Mouse (Mus musculus) CH12.LX (cell line): ENCODE measurements around the gene Vmn1r188. TPM values are rescaled to one million over a fixed set of nuclear protein-coding genes. Genes with fewer than 3 reads are reported as not detected.

Experiments
- DNase-seq: peaks from one replicate; pipeline ENCODE4 v3.0.0-alpha.2; 2013; ENCODE audit errors: extremely low read depth
- H3K27ac ChIP-seq: 2 replicates; pipeline ENCODE4 v1.5.1; 2012; ENCODE audit warnings: low read depth, mild to moderate bottlenecking, control low read depth, moderate library complexity; ENCODE audit not compliant: insufficient read depth
- H3K27me3 ChIP-seq: replicated peaks from 2 replicates; pipeline ENCODE3; 2012; ENCODE audit warnings: inconsistent platforms
- H3K36me3 ChIP-seq, 2 experiments: replicated peaks in 1 of 2; 2 replicates each; pipeline versions ENCODE3 to v1.6.1; 2012; ENCODE audit warnings: inconsistent platforms in 1 of 2, low read length in 1 of 2, mild to moderate bottlenecking in 1 of 2, mixed read lengths in 1 of 2, moderate library complexity in 1 of 2; ENCODE audit not compliant: control insufficient read depth in 1 of 2, insufficient read depth in 1 of 2
- H3K4me1 ChIP-seq, 2 experiments: 2 replicates each; pipeline ENCODE4 v1.6.1; 2012; ENCODE audit warnings: inconsistent platforms in 1 of 2, moderate library complexity in 1 of 2; ENCODE audit not compliant: insufficient read depth in 2 of 2, control insufficient read depth in 1 of 2
- H3K4me2 ChIP-seq: 2 replicates; pipeline ENCODE4 v1.6.1; 2012; ENCODE audit warnings: low read depth, mild to moderate bottlenecking, control low read depth; ENCODE audit not compliant: poor library complexity, insufficient read depth, severe bottlenecking
- H3K4me3 ChIP-seq, 3 experiments: fragments of 150-350 bp in 1 of 3; sonication (generic) in 1 of 3; replicated peaks in 1 of 3; 2 replicates each; pipeline versions ENCODE3 to v1.5.1; 2011 to 2012; ENCODE audit warnings: low read depth in 2 of 3, low read length in 2 of 3, mild to moderate bottlenecking in 2 of 3, moderate library complexity in 2 of 3, control low read depth in 1 of 3, improper control_type of control experiment in 1 of 3, inconsistent platforms in 1 of 3, mixed read lengths in 1 of 3; ENCODE audit not compliant: poor library complexity in 1 of 3
- H3K79me2 ChIP-seq: replicated peaks from 2 replicates; pipeline ENCODE4 v1.6.1; 2012; ENCODE audit warnings: mild to moderate bottlenecking, moderate library complexity; ENCODE audit not compliant: control insufficient read depth, poor library complexity, insufficient read depth, severe bottlenecking; ENCODE audit errors: extremely low read depth
- H3K9ac ChIP-seq: 2 replicates; pipeline ENCODE4 v1.6.1; 2012; ENCODE audit warnings: low read depth, mild to moderate bottlenecking, control low read depth, moderate library complexity; ENCODE audit not compliant: insufficient read depth
- H3K9me3 ChIP-seq: replicated peaks from 2 replicates; pipeline ENCODE3; 2012; ENCODE audit warnings: low read length, inconsistent platforms, mixed read lengths
- BHLHE40 ChIP-seq: IDR thresholded peaks from 2 replicates; pipeline ENCODE4 v1.6.1; 2011; ENCODE audit warnings: mild to moderate bottlenecking, low read depth, low read length, improper control_type of control experiment
- CHD1 ChIP-seq: IDR thresholded peaks from 2 replicates; pipeline ENCODE4 v1.6.1; 2012; ENCODE audit warnings: low read depth, low read length, improper control_type of control experiment, inconsistent platforms
- CHD2 ChIP-seq: IDR thresholded peaks from 2 replicates; pipeline ENCODE4 v1.6.1; 2011; ENCODE audit warnings: low read length, improper control_type of control experiment
- CTCF ChIP-seq, 2 experiments: IDR thresholded peaks in 1 of 2; conservative IDR thresholded peaks in 1 of 2; 2 replicates each; pipeline ENCODE4 v1.5.1; 2011 to 2012; ENCODE audit warnings: low read depth in 2 of 2, low read length in 2 of 2, improper control_type of control experiment in 1 of 2, inconsistent platforms in 1 of 2, mild to moderate bottlenecking in 1 of 2, moderate library complexity in 1 of 2
- EP300 ChIP-seq: IDR thresholded peaks from 2 replicates; pipeline ENCODE4 v1.6.1; 2011; ENCODE audit warnings: low read length, improper control_type of control experiment
- ETS1 ChIP-seq: conservative IDR thresholded peaks from 2 replicates; pipeline ENCODE4 v1.6.1; 2012; ENCODE audit warnings: low read depth, mild to moderate bottlenecking, inconsistent platforms, low read length, improper control_type of control experiment, moderate library complexity
- GABPA ChIP-seq: IDR thresholded peaks from 2 replicates; pipeline ENCODE4 v1.6.1; 2012; ENCODE audit warnings: low read depth, low read length, improper control_type of control experiment, inconsistent platforms; ENCODE audit not compliant: insufficient replicate concordance
- IRF4 ChIP-seq: IDR thresholded peaks from 2 replicates; pipeline ENCODE4 v1.6.1; 2014; ENCODE audit warnings: low read depth, mild to moderate bottlenecking, inconsistent platforms, low read length, improper control_type of control experiment
- JUN ChIP-seq: IDR thresholded peaks from 2 replicates; pipeline ENCODE4 v1.6.1; 2011; ENCODE audit warnings: low read depth, mild to moderate bottlenecking, low read length, improper control_type of control experiment, moderate library complexity; ENCODE audit not compliant: insufficient read depth
- JUND ChIP-seq: conservative IDR thresholded peaks from 2 replicates; pipeline ENCODE4 v1.6.1; 2011; ENCODE audit warnings: low read depth, low read length, improper control_type of control experiment
- KAT2A ChIP-seq: IDR thresholded peaks from 2 replicates; pipeline ENCODE4 v1.6.1; 2012; ENCODE audit warnings: low read length, improper control_type of control experiment, inconsistent platforms; ENCODE audit not compliant: insufficient replicate concordance
- MAZ ChIP-seq: IDR thresholded peaks from 2 replicates; pipeline ENCODE4 v1.6.1; 2012; ENCODE audit warnings: low read depth, mild to moderate bottlenecking, inconsistent platforms, low read length, improper control_type of control experiment, moderate library complexity
- MEF2A ChIP-seq: IDR thresholded peaks from 2 replicates; pipeline ENCODE4 v1.6.1; 2014; ENCODE audit warnings: low read depth, mild to moderate bottlenecking, inconsistent platforms, low read length, improper control_type of control experiment, borderline replicate concordance
- MXI1 ChIP-seq: IDR thresholded peaks from 2 replicates; pipeline ENCODE4 v1.6.1; 2011; ENCODE audit warnings: mild to moderate bottlenecking, low read depth, low read length, improper control_type of control experiment
- MYC ChIP-seq: IDR thresholded peaks from 2 replicates; pipeline ENCODE4 v1.6.1; 2011; ENCODE audit warnings: low read depth, mild to moderate bottlenecking, improper control_type of control experiment, low read length
- PAX5 ChIP-seq: IDR thresholded peaks from 2 replicates; pipeline ENCODE4 v1.6.1; 2012; ENCODE audit warnings: low read length, inconsistent platforms, mixed read lengths
- POLR2A ChIP-seq: IDR thresholded peaks from 2 replicates; pipeline ENCODE4 v1.6.1; 2011; ENCODE audit warnings: low read depth, mild to moderate bottlenecking, improper control_type of control experiment, low read length
- RAD21 ChIP-seq: IDR thresholded peaks from 2 replicates; pipeline ENCODE4 v1.6.1; 2011; ENCODE audit warnings: low read depth, mild to moderate bottlenecking, low read length, improper control_type of control experiment, moderate library complexity
- RCOR1 ChIP-seq: conservative IDR thresholded peaks from 2 replicates; pipeline ENCODE4 v1.6.1; 2012; ENCODE audit warnings: low read depth, mild to moderate bottlenecking, inconsistent platforms, low read length, improper control_type of control experiment
- SMC3 ChIP-seq: IDR thresholded peaks from 2 replicates; pipeline ENCODE4 v1.6.1; 2011; ENCODE audit warnings: low read depth, low read length, improper control_type of control experiment
- TBP ChIP-seq: conservative IDR thresholded peaks from 2 replicates; pipeline ENCODE4 v1.6.1; 2011; ENCODE audit warnings: low read depth, low read length, improper control_type of control experiment
- TCF12 ChIP-seq: IDR thresholded peaks from 2 replicates; pipeline ENCODE4 v1.6.1; 2014; ENCODE audit warnings: low read depth, mild to moderate bottlenecking, inconsistent platforms, low read length, improper control_type of control experiment
- USF1 ChIP-seq: IDR thresholded peaks from 2 replicates; pipeline ENCODE4 v1.6.1; 2014; ENCODE audit warnings: low read depth, mild to moderate bottlenecking, inconsistent platforms, low read length, improper control_type of control experiment
- ZKSCAN1 ChIP-seq: IDR thresholded peaks from 2 replicates; pipeline ENCODE4 v1.6.1; 2012; ENCODE audit warnings: low read depth, inconsistent platforms, low read length, improper control_type of control experiment, borderline replicate concordance
- ZNF384 ChIP-seq: IDR thresholded peaks from 2 replicates; pipeline ENCODE4 v1.6.1; 2012; ENCODE audit warnings: low read depth, low read length, improper control_type of control experiment, inconsistent platforms
- dilution Hi-C: fragments of 300-500 bp; cut with MboI; formaldehyde crosslinking; loops from 2 replicates; pipeline ENCODE4 v1.14.3; 2020; ENCODE audit warnings: low sequenced_read_pairs; ENCODE audit not compliant: extremely low pct_unique_long_range_greater_than_20kb, extremely low pct_ligation_motif_present
- in situ Hi-C: fragments of 300-500 bp; cut with MboI; formaldehyde crosslinking; loops from 3 replicates; pipeline ENCODE4 v1.14.3; 2019; ENCODE audit warnings: low sequenced_read_pairs, low pct_ligation_motif_present, low pct_unique_long_range_greater_than_20kb, mixed read lengths
- polyA plus RNA-seq: library from polyadenylated mRNA; unstranded; fragments of >175 nt; gene quantifications from 2 replicates; pipeline ENCODE4 v1.2.1, GENCODE M21; 2012; ENCODE audit warnings: low read depth; ENCODE audit not compliant: insufficient read length
- total RNA-seq, 2 experiments: library from RNA; depleted of rRNA; stranded (reverse); fragments of 300-350 nt in 1 of 2; fragments of >200 nt in 1 of 2; gene quantifications; 2 replicates each; pipeline ENCODE4 v1.2.3; 2012 to 2014

The Vmn1r188 gene
- total and polyA plus RNA-seq, 3 experiments: not detected

DNA sequence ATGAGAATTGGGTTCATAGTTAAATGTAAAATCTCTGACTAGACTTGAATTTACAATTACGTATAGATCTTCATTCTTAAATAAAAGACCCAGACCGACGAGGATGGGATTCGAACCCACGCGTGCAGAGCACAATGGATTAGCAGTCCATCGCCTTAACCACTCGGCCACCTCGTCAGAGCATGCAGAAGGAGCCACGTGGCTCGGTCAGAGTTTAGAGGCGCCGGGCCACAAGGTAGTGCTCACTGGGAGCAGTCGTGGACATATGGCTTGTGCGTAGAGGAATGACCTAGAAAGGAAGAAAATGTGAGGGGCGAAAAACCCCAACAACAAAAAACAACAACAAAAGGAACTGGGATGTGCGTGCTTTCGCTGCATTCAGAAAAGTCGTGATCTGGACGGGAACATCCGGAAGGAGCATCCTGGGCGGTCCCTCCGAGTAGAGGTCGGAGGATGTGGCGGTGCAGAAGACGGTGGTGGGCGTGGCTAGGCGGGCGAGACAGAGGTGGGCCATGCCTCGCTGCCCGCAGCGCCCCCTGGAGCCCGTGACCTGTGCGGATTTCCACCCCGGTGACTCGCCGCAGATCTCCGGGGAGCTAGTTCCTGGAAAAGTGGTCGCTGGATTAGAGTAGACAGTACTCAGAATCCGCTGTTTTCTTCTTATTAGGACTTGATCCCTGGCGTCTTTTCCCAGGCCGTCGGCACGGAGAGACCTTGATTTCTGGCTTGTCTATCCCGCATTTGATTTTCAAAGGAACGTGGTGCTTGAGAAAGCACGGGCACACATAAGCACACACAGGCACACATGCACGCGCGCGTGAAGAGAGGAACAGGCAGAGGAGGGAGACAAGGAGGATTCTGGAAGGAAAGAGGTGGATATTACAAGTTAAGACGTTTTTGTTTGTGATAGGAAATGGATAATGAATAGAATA lies 33.4 kb upstream of the Vmn1r188 start (continued):
- TF ChIP-seq TBP (peak; percentile 99), USF1 (no peak; the same call in none of the 2 replicates), KAT2A (peak; percentile 81; the same call in 1 of the 2 replicates), JUN (no peak), ZNF384 (0 out of 2 replicates have a peak, but pooled peaks have one; percentile 4), CTCF (conservative IDR thresholded peaks at IDR 0.05 in 1 of 2, IDR thresholded peaks at IDR 0.05 in 1 of 2; ENCODE audit: low read depth in 2 of 2, low read length in 2 of 2) (peak in 1 of 2 experiments; percentile 82; a peak in 3 of 4 replicates), PAX5 (no peak)

DNA sequence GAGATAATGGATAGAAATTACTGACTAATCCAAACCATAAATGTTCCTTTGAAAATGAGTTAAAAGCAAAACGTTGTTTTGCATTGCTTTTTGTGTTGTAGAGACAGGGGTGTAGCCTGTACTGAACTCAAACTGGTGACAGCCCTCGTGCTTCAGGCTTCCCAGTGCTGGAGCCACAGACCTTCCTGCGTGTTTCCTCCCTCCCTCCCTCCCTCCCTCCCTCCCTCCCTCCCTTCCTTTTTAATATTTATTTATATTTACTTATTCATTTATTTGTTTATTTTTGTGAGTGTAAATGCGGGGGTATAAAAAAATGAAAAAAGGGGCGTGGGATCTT lies 32.7 kb upstream of the Vmn1r188 start:
- peak overlapping the region; percentile 61 for H3K4me2 ChIP-seq
- in situ Hi-C loops (no loop called here), dilution Hi-C loops (no loop called here)
- peak overlapping the region; percentile 52; the same call in 1 of the 2 replicates for H3K9ac ChIP-seq
- no peak for TF ChIP-seq TCF12
- no peak for TF ChIP-seq JUND
- no peak for TF ChIP-seq CHD1
- TF ChIP-seq GABPA: no peak
- TF ChIP-seq RCOR1: no peak
- no peak for TF ChIP-seq SMC3
- no peak for TF ChIP-seq MEF2A
- no peak for TF ChIP-seq JUN
- no peak for TF ChIP-seq ETS1
- H3K4me3 ChIP-seq: peak overlapping the region in 2 of 3 experiments; percentile 38 to 60
- H3K9me3 ChIP-seq: no peaks in the 10 kb centered on the region
- H3K36me3 ChIP-seq: no peaks in the 10 kb centered on the region
- H3K79me2 ChIP-seq: no peaks in the 10 kb centered on the region
- H3K27me3 ChIP-seq: no peaks in the 10 kb centered on the region
- H3K4me1 ChIP-seq: peaks cover 0 to 41% of the 10 kb centered on the region in 2 experiments; a peak in 3 of 4 replicates
- DNase-seq: no peak
- H3K27ac ChIP-seq: no peak overlapping the region

DNA sequence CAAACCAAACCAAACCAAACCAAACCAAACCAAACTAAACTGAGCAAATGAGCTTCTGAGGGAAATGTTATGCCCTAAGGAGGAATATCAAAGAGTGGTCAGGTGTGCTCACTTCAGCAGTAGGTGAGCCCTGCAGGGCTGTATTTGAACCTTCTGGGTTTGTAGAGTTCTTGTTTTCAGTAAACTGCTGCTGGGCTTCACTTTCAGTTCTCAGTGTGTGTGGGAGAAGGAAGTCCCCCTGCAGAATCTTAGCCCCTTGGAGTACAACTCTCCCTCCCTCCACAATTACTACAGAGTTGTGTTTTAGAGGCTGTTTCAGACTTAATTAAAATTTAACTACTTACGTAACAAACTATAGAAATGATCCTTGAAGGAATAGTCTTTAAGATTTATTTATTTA lies 30.5 kb upstream of the Vmn1r188 start:
- H3K9ac ChIP-seq: no peak overlapping the region
- H3K4me3 ChIP-seq: no peak overlapping the region
- H3K79me2 ChIP-seq: no peaks in the 10 kb centered on the region
- in situ Hi-C loops: no loop called here
- TF ChIP-seq RAD21 (no peak), MAZ (no peak), IRF4 (peak; percentile 53; the same call in 1 of the 2 replicates), EP300 (peak; percentile 55), ZKSCAN1 (no peak), MEF2A (no peak), MYC (no peak), CHD2 (no peak), SMC3 (no peak), BHLHE40 (no peak), TBP (no peak), GABPA (no peak), JUND (no peak), MXI1 (no peak), TCF12 (no peak), ZNF384 (no peak), ETS1 (no peak), POLR2A (no peak)
- H3K4me1 ChIP-seq: peaks cover 0 to 21% of the 10 kb centered on the region in 2 experiments; a peak in 3 of 4 replicates
- no peak overlapping the region for H3K4me2 ChIP-seq
- H3K36me3 ChIP-seq: no peaks in the 10 kb centered on the region
- no peaks in the 10 kb centered on the region for H3K27me3 ChIP-seq
- H3K27ac ChIP-seq: no peak overlapping the region
- dilution Hi-C loops: no loop called here
- no peaks in the 10 kb centered on the region for H3K9me3 ChIP-seq
- no peak for DNase-seq
